Mouse (Mus musculus): ENCODE measurements around the gene Smyd4. TPM values are rescaled to one million over a fixed set of nuclear protein-coding genes. Genes with fewer than 3 reads are reported as not detected.

The Smyd4 gene
- total and polyA plus RNA-seq, 3 experiments: 9.6 to 12.8 TPM; not detected in 1

DNA sequence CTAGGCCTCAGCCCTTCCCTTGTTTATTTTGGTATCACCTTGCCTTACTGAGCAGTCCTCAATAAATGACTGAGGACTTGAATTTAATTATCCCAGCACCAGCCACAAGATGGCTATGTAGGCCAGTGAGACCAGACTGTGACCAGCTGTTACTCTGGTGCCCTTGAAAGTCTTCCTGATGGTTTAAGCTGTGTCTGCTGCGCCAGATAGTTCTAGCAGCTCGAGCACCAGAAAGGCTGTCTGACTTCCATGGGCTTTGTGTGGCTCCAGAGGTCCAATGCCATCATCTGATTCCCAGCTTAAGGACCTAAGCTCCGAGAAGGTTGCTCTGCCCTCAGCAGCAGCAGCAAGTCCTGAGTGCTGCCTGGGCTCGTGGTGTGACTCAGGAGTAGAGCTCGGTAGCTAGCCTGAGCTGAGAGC lies 54.0 kb downstream of the Smyd4 start:
- peak; percentile 55 for DNase-seq (ENCODE audit: low read depth, low spot score)
- H3K36me3 ChIP-seq (ENCODE audit: control insufficient read depth in 1 of 2, insufficient read depth in 2 of 2, low read length in 2 of 2): no peaks in the 10 kb centered on the region
- no peaks in the 10 kb centered on the region for H3K9me3 ChIP-seq (replicated peaks; ENCODE audit: insufficient read depth, low read length)
- no peak overlapping the region for H3K4me3 ChIP-seq (ENCODE audit: control insufficient read depth in 1 of 2, insufficient read depth in 1 of 2, low read depth in 2 of 2, low read length in 2 of 2)
- no peaks in the 10 kb centered on the region for H3K4me1 ChIP-seq (ENCODE audit: control insufficient read depth in 1 of 2, insufficient read depth in 2 of 2, low read length in 2 of 2)
- H3K27me3 ChIP-seq (ENCODE audit: control insufficient read depth in 1 of 2, insufficient read depth in 2 of 2, low read length in 2 of 2): no peaks in the 10 kb centered on the region
- TF ChIP-seq ZMIZ1 (IDR thresholded peaks at IDR 0.05; ENCODE audit: low read depth, low read length): no peak
- peak; percentile 64 for TF ChIP-seq SMC3 (IDR thresholded peaks at IDR 0.05; ENCODE audit: low read depth, low read length)
- no peak for TF ChIP-seq ETS1 (IDR thresholded peaks at IDR 0.05; ENCODE audit: low read depth, low read length)
- TF ChIP-seq ZC3H11A (IDR thresholded peaks at IDR 0.05; ENCODE audit: low read depth, low read length): peak; percentile 26; the same call in 1 of the 2 replicates
- no peak for TF ChIP-seq SIN3A (IDR thresholded peaks at IDR 0.05; ENCODE audit: low read length)
- peak; percentile 61 for TF ChIP-seq RAD21 (IDR thresholded peaks at IDR 0.05; ENCODE audit: low read depth, low read length)
- TF ChIP-seq CTCF (IDR thresholded peaks at IDR 0.05 in 2 of 3, conservative IDR thresholded peaks at IDR 0.05 in 1 of 3; ENCODE audit: control insufficient read depth in 1 of 3, insufficient read depth in 1 of 3, low read depth in 2 of 3, low read length in 3 of 3, poor library complexity in 1 of 3, severe bottlenecking in 1 of 3): peak in 2 of 3 experiments; percentile 23 to 60; a peak in 3 of 6 replicates
- no peak for TF ChIP-seq KAT2A (conservative IDR thresholded peaks at IDR 0.05; ENCODE audit: low read depth, low read length)
- TF ChIP-seq ZNF384 (IDR thresholded peaks at IDR 0.05; ENCODE audit: low read depth, low read length): no peak
- H3K9ac ChIP-seq (ENCODE audit: control insufficient read depth, low read depth, low read length, poor library complexity, severe bottlenecking): no peak overlapping the region
- no peak overlapping the region for H3K27ac ChIP-seq (ENCODE audit: control insufficient read depth, low read depth, low read length)
- no peaks in the 10 kb centered on the region for H3K79me2 ChIP-seq (ENCODE audit: control insufficient read depth, insufficient read depth, low read length, poor library complexity)

DNA sequence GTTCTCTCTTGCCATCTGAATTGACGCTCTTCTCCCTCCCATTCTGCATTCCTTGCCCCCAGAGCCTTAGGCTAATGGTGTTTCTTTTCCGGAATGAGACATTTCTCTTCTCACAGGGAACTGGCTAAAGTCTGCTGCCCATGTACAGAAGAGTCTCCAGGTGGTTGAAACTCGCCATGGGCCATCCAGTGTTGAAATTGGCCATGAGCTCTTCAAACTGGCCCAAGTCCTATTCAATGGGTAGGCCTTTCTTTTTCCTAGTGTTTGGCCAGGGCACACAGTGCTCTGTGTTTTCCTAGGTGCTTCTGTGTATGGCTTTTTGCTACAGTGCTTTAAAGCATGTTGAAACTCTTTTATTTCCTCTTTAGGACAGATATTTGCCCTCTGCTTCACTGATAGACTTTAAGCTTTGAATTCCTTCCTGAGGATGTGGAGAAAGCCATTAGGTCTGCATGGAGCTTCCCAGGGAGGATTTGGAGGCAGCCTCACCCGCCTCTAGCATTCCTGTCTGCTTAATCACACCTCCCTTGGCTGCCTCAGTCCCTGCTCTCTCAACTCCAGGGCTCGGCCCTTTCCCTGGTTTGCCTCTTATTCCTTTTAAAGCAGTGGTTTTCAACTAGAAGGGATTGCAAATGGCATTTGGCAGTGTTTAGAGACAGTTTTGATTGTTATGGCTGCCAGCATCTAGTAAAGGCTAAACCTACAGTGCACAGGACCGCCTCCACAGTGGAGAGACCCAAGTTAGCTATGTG lies 55.2 kb downstream of the Smyd4 start:
- no peaks in the 10 kb centered on the region for H3K36me3 ChIP-seq (ENCODE audit: control insufficient read depth in 1 of 2, insufficient read depth in 2 of 2, low read length in 2 of 2)
- DNase-seq (ENCODE audit: low read depth, low spot score): no peak
- H3K9ac ChIP-seq (ENCODE audit: control insufficient read depth, low read depth, low read length, poor library complexity, severe bottlenecking): no peak overlapping the region
- no peaks in the 10 kb centered on the region for H3K27me3 ChIP-seq (ENCODE audit: control insufficient read depth in 1 of 2, insufficient read depth in 2 of 2, low read length in 2 of 2)
- no peaks in the 10 kb centered on the region for H3K9me3 ChIP-seq (replicated peaks; ENCODE audit: insufficient read depth, low read length)
- H3K79me2 ChIP-seq (ENCODE audit: control insufficient read depth, insufficient read depth, low read length, poor library complexity): no peaks in the 10 kb centered on the region
- H3K4me1 ChIP-seq (ENCODE audit: control insufficient read depth in 1 of 2, insufficient read depth in 2 of 2, low read length in 2 of 2): no peaks in the 10 kb centered on the region
- no peak overlapping the region for H3K4me3 ChIP-seq (ENCODE audit: control insufficient read depth in 1 of 2, insufficient read depth in 1 of 2, low read depth in 2 of 2, low read length in 2 of 2)
- H3K27ac ChIP-seq (ENCODE audit: control insufficient read depth, low read depth, low read length): no peak overlapping the region
- TF ChIP-seq ZC3H11A (IDR thresholded peaks at IDR 0.05; ENCODE audit: low read depth, low read length) (no peak), MXI1 (IDR thresholded peaks at IDR 0.05; ENCODE audit: low read depth, low read length) (no peak), JUND (IDR thresholded peaks at IDR 0.05; ENCODE audit: low read depth, low read length) (no peak)

DNA sequence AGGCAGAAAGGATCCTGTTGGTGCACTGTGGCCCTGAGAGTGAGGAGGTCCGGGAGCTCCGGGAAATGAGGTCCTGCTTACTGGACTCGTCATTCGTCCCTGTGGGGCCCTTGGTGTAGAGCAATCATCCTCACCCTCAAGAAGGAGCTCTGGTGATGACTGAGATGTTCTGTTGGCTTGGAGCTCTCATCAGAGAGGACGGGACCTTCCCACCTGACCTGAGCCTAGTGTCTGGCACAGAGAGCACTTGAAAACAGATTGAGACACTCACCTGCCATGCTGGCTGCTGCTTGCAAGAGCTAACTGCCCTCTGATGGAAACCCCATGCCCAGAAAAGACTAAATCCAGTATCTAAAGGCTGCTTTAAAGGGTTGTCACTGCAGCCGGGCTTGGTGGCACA lies 56.6 kb downstream of the Smyd4 start:
- no peak for TF ChIP-seq KAT2A (conservative IDR thresholded peaks at IDR 0.05; ENCODE audit: low read depth, low read length)
- no peak for TF ChIP-seq CTCF (IDR thresholded peaks at IDR 0.05 in 2 of 3, conservative IDR thresholded peaks at IDR 0.05 in 1 of 3; ENCODE audit: control insufficient read depth in 1 of 3, insufficient read depth in 1 of 3, low read depth in 2 of 3, low read length in 3 of 3, poor library complexity in 1 of 3, severe bottlenecking in 1 of 3)
- TF ChIP-seq E2F4 (IDR thresholded peaks at IDR 0.05; ENCODE audit: borderline replicate concordance, low read depth, low read length): no peak
- no peak for TF ChIP-seq CHD2 (IDR thresholded peaks at IDR 0.05; ENCODE audit: low read length)
- TF ChIP-seq ZNF384 (IDR thresholded peaks at IDR 0.05; ENCODE audit: low read depth, low read length): no peak
- TF ChIP-seq ZKSCAN1 (IDR thresholded peaks at IDR 0.05; ENCODE audit: low read depth, low read length): no peak
- no peak for TF ChIP-seq EP300 (IDR thresholded peaks at IDR 0.05; ENCODE audit: low read depth in 1 of 2, low read length in 2 of 2)
- TF ChIP-seq MXI1 (IDR thresholded peaks at IDR 0.05; ENCODE audit: low read depth, low read length): no peak
- TF ChIP-seq RCOR1 (IDR thresholded peaks at IDR 0.05; ENCODE audit: low read depth, low read length): no peak
- no peak for TF ChIP-seq ETS1 (IDR thresholded peaks at IDR 0.05; ENCODE audit: low read depth, low read length)
- no peak for TF ChIP-seq MAX (IDR thresholded peaks at IDR 0.05; ENCODE audit: low read length)
- no peaks in the 10 kb centered on the region for H3K79me2 ChIP-seq (ENCODE audit: control insufficient read depth, insufficient read depth, low read length, poor library complexity)
- H3K36me3 ChIP-seq (ENCODE audit: control insufficient read depth in 1 of 2, insufficient read depth in 2 of 2, low read length in 2 of 2): no peaks in the 10 kb centered on the region
- H3K9ac ChIP-seq (ENCODE audit: control insufficient read depth, low read depth, low read length, poor library complexity, severe bottlenecking): no peak overlapping the region
- no peaks in the 10 kb centered on the region for H3K4me1 ChIP-seq (ENCODE audit: control insufficient read depth in 1 of 2, insufficient read depth in 2 of 2, low read length in 2 of 2)
- no peak overlapping the region for H3K27ac ChIP-seq (ENCODE audit: control insufficient read depth, low read depth, low read length)
- no peak overlapping the region for H3K4me3 ChIP-seq (ENCODE audit: control insufficient read depth in 1 of 2, insufficient read depth in 1 of 2, low read depth in 2 of 2, low read length in 2 of 2)
- no peak for DNase-seq (ENCODE audit: low read depth, low spot score)
- H3K27me3 ChIP-seq (ENCODE audit: control insufficient read depth in 1 of 2, insufficient read depth in 2 of 2, low read length in 2 of 2): no peaks in the 10 kb centered on the region
- no peaks in the 10 kb centered on the region for H3K9me3 ChIP-seq (replicated peaks; ENCODE audit: insufficient read depth, low read length)
